Mouse (Mus musculus): ENCODE data around the gene Gypa.

Gene Gypa

DNA sequence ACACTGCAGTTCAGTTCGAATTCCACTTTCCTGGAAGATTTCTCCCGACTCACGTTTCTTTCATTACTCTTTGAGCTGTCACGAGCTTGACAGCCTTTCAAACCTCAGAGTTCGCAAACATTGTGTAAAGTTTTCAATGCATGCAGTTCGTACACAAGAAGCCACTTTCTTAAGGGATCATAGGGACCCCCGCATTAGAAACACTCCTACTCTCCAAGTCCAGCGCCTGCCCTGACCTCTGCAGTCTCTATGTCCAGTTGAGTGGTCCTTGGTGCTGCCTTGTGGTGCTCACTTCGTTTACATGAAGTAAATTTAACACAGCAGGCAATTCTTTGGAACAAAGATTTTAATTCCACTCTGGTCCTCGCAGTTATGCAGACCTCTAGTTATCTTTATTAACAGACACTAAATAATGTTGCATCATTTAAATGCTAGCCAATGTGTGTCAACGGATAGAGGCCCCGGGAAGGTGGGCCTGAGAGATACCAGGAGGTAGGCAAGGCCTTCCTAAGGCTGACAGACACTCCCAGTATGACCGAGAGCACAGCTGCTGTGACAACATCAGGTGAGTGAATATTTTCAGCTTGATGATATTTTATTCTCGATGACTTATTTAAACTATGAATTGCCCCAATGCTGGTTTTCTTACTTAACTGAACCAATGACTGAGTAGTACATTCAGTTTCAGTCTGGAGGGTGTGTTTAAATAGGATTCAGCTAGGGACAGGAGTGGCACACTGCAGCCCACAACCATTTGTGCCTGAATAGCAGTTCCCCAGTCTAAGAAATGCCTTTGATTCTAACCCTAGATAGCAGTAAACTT is at the start of gene Gypa:
Gene Gypa (plus strand): TSS at position 259 of the 823 bp plus-strand sequence.
- no peak for DNase-seq (ENCODE audit: low spot score)

DNA sequence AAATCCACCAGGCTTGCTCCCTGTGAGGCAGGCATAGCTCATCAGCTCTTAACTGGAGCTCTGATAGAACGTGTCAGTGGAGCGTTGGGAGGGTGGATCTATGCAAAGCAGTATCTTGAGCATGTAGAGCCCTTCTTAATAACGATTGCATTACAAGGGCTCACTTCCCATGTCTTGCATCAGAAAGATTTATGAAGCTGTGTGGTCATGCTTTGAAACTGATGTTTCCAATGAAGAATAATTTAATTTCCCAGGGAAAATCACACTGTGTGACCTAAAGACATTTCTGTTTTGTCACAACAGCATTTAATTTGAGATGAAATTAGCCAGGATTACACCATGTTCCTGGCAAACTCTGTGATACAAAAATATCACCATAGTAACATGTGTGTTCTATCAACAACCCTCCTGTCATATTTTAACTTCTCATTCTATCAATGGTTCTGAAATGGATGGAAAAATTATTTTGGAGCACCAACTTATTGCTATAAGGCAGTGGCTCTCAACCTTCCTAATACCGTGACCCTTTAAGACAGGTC is 49.0 kb upstream of the Gypa start:
- DNase-seq (ENCODE audit: low spot score) = peak; percentile 15

DNA sequence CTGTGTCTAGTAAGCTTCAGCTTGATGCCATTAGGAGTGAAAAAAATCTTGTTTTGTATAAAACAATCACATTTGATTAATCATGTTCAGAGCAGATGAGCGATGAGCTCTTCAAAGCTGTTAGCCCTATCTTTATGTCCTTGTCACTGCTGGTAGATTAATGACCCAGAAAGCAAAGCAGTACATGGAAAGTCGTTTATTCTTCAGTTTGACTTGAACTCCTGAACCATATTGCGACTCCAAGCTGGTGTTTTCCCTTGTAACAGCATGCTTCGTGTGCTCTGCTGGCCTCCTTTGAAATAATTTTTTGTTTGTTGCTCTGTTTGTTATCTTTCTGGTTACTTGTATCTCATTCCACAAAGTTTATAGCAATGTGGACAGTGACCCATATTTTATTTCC is 46.4 kb upstream of the Gypa start:
- no peak for DNase-seq (ENCODE audit: low spot score)

DNA sequence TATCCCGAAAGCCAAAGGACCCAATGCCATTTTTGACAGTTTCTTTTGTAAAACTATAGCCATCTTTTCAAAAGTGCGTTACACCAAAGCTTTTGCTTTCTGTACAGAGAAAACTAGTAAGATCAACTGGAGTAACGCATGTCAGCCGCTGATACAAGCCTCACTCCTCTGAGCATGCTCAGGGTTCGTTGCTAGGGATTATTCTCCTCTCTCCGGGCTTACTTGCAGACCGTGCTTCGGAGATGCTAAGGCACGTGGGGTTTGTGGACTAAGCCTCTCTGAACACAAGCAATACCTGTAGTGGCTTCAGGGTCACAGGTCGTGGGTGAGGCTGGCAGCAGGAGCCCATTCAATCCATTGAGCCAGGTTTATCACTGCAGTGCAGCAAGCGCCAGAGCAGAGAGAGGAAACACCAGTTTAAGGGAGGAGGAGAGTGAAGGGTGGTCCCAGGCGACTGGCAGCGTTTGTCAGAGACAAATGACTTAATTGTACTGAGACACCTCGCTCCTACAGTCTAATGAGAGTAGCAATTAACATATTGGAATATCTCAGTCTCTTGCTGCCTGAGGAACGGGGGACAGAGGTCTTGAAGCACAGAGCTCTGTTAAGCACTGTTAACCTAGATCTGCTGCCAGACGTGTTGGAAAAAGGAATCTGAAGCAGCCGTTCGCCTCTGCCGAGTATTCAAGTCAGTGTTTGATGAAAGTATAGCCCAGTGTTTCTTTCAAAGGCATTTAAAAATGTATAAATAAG is 41.5 kb upstream of the Gypa start:
- DNase-seq (ENCODE audit: low spot score) = no peak

DNA sequence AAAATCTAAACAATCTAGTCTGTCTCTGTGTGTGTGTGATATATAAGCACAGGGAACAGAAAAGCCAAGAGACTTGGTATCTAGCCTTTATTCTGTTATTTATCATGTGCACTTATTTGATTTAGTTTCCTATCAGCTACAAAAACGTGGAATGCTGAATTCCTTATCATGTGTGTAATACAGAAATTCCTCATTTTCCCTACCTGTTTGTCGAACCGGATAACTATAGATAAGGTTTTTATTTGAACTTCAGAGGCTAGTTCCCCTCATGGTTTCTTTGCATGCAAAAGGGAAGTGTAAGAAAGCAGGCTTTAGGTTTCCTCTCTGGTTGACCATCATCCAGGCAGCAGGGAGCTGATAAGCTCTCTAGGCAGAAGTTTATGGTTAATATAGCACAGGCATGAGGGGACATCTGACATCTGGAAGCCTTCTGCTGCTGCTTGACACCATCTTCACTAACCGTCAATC is 30.1 kb upstream of the Gypa start:
- DNase-seq (ENCODE audit: low spot score) = no peak

DNA sequence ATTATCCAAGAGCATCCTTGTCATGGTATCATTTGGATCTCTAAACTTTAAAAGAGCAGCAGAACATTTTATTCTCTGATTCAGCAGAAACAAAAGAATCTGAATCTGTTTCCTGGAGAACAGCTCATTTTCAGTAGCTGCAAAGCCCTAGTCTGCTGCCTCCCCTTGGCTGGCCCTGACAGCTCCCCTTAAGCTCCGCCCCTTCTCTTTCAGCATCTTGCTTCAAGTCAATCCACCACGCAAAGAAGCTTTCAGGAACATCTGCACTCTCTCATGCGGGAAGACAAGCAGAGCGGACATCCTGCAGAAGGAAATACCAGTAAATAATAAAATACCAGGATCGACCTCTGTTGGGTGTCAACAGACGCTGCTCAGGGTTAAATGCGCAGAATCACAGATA is 18.6 kb upstream of the Gypa start:
- no peak for DNase-seq (ENCODE audit: low spot score)

DNA sequence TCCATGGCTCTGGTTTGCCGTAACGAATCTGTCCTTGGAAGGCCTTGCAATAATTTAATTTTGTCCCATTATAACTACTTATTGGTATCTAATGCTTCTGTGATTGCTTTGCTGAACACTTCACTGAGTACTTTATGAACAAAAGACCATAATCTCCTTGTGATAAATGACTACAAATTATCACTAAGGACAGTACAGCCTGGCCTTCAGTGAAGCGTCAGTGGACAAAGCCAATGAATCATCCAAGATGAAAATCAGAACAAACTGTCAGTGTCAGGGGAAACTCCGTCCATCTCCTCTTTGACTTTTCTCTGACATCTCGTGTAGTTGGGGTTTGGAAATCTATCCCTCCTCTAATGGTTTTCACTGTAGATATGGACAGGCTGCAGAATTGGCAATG is 15.4 kb upstream of the Gypa start:
- no peak for DNase-seq (ENCODE audit: low spot score)

DNA sequence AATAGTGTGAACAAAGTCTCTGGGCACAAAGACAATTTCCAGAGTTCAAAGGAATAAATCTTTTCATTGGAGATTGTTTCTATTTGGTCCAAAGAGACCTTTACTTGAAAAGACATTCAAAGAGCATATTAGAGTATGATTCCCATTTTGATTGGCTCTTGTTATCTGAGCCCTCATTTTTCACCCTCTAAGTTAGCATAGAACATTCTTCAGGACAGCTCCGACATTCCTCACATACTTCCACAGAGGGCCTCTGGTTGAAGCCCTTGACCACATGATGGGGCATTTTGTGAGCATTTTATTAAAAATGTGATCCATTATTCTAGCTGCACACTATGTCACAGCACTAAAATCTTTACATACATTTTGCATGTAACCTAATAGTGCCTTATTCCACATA is 14.5 kb upstream of the Gypa start:
- DNase-seq (ENCODE audit: low spot score) = no peak

DNA sequence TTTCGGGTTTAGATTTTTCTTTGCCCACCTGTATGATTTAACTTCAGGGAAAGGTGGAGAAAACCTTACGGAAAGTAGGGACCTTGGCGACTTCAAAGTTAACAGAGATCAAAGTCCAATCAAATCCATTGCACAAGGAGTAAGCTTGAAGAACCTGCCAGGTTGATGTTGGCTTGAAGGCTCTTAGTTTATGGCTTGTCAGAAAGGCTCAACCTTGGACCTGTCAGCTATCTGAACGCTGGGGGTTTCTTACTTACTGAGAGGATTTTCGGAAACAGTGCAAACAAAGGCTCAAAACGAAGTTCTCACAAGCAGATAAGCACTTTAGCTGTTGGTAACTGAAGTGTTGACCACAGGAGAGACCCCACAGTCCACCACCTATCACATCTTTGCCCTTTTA is 11.4 kb upstream of the Gypa start:
- DNase-seq (ENCODE audit: low spot score) = no peak

DNA sequence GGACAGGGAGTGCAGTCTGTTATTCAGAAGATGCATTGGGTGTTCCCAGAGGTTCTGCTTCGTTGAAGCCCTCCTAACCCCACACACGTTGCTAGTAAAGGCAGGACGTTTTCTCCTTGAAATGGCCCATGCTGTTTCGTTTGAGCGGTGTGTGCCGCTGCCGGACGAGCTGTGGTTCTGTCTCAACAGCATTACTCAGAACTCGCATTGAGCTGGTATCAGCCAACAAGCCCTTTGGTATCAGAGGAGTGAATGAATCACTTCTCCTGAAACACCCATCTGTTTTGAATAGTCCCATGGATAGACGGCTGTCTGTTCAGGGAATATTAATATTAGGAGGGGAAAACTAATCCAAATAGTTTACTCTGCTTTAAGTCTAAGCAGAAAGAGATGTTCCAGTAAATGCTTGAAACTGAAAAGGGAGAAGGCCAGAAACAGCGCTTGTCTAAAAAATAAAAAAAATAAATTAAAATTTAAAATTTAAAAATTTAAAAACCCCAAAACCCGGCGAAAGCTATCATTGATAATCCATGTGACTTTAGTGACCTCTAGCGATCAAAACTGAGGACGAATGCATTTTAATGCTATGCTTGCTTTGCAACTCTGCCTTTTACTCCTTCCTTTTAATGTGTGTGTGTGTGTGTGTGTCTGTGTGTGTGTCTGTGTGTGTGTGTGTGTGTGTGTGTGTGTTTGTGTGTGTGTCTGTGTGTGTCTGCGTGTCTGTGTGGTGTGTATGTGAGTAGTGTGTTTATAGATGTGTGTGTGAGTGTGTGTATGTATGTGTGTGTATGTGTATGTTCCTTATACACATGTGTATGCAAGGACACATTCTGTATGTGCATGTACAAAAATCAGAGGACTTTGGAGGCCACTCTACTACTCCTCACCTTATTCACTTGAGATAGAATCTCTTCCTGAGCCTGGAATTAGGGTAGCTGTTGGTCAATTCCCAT is 10.5 kb upstream of the Gypa start:
- peak; percentile 44 for DNase-seq (ENCODE audit: low spot score)

DNA sequence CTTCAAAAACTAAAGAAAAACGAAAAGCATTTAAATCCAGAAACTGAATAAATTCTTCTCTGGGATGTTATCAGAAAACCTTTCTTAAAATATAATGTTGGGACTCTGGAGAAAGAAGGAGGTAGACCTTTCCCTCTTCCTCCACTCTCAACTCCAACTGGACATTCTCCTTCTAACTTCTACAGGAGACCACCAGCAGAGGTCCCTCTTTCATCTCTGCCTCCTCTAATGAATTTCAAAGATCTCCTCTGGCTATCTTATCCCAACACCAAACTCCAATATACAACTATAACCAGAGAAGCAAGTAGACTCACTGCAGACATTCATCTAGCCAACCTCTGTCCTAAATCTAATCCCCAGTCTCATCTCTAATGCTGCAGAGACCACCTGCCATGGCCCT is 2.0 kb upstream of the Gypa start:
- DNase-seq (ENCODE audit: low spot score) = no peak

DNA sequence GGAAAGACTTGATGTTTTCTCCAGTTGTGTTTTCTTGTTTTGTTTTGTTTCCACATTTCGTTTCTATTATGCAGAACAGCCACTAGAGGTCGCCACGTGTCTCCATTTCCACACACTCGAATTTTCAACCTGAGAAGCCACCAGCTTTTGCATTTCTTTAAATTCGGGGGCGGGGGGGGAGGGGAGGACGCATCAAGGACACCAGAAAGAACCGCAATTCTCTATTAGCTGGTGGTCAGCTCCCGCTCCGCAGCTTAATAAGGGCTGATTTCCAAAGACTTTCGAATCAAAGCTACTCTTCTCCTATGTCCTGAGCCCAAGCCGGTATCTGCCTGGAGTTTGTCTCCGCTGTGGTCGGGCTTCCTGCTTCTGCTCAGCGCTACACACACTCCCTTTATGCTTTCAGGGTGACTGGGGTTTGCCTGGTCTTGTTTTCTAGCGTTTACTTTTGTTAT is 567 bp upstream of the Gypa start:
- peak; percentile 38 for DNase-seq (ENCODE audit: low spot score)

DNA sequence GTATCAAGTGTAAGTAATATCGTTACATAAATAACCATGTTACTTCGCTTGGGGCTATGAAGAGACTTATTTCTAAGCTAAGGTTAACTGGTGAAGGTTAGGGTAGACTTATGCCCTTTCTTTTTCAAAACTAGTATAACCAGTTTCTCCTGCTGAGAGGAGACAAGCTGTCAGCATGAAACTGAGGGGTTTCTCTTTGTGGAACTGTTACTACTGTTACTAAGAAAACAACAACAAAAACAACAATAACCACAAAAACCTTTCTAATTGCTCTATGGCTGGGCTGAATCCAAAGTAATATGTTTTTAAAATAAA is 722 bp downstream of the Gypa start:
- DNase-seq (ENCODE audit: low spot score) = no peak

DNA sequence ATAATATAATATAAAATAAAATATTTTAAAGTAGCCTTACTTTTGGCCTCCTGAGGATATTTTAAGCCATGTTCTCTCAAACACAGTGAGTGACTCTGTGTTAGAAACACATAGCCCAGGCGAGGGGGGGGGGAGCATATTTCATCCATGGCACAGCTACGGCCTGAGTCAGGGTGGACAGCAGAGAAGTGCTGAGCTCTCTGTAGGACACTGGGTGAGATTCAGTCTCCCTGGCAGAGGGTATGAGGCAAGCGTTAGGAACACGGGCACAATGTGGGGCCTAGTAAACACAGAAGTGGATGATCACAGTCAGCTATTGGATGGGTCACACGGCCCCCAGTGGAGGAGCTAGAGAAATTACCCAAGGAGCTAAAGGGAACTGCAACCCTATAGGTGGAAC is 1.2 kb downstream of the Gypa start:
- DNase-seq (ENCODE audit: low spot score) = no peak

DNA sequence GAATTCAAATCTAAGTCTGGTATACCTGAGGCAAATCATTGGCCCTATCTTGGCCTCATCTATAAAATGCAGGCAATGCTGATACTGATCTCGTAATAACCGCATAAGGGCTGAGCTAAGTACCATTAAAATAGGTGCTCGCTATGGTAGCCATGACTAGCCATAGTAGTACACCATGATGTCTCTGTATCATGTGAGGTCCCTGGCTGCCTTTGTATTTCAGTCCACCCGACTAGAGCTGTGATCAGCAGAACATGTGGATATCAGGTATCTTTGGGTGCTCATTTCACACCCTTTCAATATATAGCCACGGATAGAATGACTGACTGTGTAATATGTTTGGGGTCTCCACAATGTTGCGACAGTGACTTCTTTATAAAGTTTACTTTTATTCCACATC is 1.9 kb downstream of the Gypa start:
- no peak for DNase-seq (ENCODE audit: low spot score)

DNA sequence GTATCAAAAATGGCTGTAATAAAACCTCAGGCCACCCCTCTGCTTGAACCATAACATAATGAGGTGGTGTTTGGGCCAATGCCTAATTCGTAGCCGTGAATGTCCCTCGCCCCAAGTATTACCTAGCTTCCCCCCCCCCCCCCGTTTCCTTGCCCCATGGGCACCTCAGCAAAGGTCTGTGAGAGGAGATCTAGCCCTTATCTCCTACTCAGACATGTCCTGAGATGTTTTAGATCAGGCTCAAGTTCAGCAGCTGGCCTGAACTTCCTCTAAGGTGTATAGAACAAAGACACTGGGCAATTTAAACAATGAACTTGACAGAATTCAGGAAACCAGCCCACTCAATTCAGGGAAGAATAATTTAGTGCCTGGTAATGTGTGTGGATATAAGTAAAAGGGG is 3.7 kb downstream of the Gypa start:
- no peak for DNase-seq (ENCODE audit: low spot score)

DNA sequence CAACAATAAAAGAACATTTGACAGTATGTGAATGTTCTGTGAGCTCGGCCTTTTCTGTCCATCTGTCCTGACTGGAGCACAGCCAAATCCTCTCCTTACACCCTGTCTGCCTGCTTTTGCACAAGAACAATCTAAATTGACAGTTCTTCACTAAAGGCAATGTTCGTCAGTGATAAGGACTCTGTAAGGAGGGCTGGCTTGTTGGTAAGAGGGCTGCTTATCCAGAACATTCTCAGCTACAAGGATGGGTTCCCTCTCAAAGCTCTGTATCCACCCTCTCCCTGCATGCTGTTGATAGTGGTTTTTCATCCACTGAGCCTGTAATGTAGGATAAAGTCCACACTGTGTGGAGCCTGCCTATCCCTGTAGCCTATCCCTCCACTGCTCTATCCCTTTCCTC is 6.7 kb downstream of the Gypa start:
- no peak for DNase-seq (ENCODE audit: low spot score)

DNA sequence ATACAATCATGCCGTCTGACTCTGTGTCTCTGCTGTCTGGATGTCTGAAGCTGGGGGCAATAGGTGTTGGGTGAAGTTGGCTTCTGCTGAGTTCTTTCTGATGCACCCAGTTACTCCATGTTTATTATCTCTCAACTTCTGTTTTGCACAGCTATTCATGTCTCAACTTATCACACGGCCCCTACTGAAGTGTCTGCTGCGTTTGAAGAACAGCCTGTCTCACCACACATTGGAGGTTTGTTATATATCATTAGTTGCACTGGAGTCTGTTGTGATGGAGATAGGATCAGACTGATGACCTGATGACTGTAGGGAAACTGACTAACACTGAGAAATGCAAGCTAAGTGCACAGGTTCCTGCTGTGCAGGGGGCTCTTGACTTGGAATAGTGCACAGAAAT is 7.2 kb downstream of the Gypa start:
- no peak for DNase-seq (ENCODE audit: low spot score)

DNA sequence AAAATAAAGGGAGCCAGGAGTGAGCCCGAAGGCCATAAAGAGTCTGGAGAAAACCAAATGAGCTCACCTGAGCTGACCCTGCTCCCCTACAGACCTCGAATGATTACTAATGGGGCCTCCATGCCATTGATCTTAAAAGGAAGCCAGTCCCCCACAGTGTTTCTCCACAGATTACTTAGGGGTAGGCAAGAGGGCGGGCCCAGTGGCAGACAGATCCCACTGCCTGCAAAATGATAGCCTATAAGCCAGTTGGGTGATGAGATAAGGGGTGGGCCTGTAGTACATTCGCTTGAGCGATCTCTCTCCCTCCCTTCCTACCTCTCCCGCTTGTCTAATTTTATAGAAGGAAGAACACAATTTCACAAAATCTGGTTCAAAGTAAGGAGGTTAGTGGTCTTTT is 7.7 kb downstream of the Gypa start:
- no peak for DNase-seq (ENCODE audit: low spot score)

DNA sequence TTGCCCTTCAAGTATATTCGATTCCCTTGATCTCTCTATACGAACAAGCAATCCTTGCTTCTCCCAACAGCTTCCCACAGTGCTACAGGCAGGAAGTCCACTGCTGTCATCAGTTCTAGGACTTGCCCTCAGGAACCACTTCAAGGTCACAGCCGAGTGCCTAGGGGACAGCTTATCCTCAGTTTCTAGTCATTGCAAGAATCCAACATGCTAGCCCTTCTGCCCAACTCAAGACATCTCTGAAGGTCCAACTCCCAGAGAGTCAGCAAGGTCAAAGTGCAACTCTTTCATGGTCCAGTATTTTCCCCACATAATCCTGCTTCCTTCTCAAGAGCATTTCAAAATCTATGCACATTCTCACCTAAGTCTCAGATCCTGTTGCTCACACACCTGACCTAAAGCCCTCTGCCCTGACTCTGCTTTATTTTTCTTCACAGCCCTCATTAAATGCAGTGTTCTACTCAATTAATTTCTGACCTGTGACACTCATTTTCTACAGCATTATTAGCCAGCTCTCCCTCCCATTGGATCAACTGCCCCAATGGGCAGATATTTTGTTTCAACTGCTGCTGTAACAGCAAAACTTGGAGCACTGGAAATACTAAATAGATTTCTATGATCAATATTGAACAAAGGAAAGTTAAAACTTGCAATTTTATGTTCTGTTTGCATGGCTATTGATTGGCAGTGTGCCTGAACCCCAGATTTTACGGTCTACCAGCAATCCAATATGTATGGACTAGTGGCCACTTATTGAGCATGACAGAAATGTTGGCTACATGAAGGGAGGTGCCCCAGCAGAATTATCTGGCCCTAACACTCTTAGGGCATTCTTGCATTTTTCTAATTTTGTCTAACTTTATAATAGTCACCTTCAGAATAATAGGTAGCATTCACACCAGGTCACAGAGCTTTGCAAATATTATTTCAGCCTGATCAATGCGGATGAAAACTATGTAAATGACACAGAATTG is 33.1 kb downstream of the Gypa start:
- no peak for DNase-seq (ENCODE audit: low spot score)

DNA sequence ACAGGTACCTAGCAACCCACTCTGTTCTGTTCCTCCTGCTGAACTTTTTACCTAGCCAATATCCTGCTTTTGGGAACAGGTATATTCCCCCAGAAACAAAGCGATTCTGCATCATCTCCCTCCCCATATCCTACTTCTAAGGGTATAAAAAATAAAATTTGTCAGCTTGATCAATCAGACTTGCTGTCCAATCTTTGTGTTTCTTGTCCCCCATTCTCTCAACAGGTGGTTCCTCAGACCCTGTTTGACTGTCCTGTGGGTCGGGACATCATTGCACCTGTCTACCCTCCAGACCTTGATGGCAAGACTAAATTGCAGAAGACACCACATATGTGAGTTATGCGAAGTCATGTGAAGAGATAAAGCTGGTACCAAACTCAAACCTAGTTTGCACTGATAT is 48.3 kb downstream of the Gypa start:
- no peak for DNase-seq (ENCODE audit: low spot score)

Measured in lung, postnatal 25 days (tissue).